Mouse (Mus musculus): ENCODE data around the gene Nrxn3. TPM values are rescaled to one million over a fixed set of nuclear protein-coding genes. Genes with fewer than 3 reads are reported as not detected.

The Nrxn3 gene
- polyA plus RNA-seq, 1 experiment = 3.0 TPM

DNA sequence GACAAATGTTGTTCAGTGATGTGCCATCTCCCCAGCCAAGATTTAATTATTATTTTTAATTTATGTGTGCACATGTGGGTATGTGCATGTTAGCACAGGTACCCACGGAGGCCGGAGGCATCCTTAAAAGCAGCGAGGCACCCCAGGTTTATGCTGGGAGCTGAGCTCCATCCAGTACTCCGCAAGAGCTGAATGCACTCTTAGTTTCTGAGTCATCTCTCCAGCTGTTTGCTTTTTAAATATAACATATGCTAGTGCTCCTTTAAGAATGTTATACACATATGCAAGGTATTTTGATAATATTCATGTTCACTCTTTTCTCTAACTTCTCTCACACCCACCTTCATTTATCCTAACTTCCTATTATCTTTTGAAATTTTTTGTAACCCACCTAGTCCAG lies 271.1 kb downstream of the Nrxn3 start:
- Histone ChIP-seq H3K79me2 (ENCODE audit: control insufficient read depth, insufficient read depth) (no peaks in the 10 kb centered on the region), H3K4me2 (ENCODE audit: low read depth) (no peak overlapping the region), H3K4me3 (no peak overlapping the region), H3K27me3 (ENCODE audit: control insufficient read depth, insufficient read depth, insufficient read length) (no peaks in the 10 kb centered on the region), H3ac (ENCODE audit: control insufficient read depth, insufficient read length) (no peak overlapping the region), H3K36me3 (ENCODE audit: control insufficient read depth, insufficient read depth) (no peaks in the 10 kb centered on the region)
- no peak for TF ChIP-seq MYOG (IDR thresholded peaks at IDR 0.05; ENCODE audit: control insufficient read depth in 1 of 3, insufficient read depth in 1 of 3, insufficient read length in 2 of 3, low read depth in 2 of 3)
- no peak for TF ChIP-seq POLR2AphosphoS2 (IDR thresholded peaks at IDR 0.05; ENCODE audit: insufficient read length, low read depth)
- TF ChIP-seq SRF (IDR thresholded peaks at IDR 0.05; ENCODE audit: control insufficient read depth, insufficient read length, low read depth) = no peak
- no peak for TF ChIP-seq MYOD1 (IDR thresholded peaks at IDR 0.05; ENCODE audit: control insufficient read depth in 1 of 3, insufficient read length in 2 of 3, low read depth in 2 of 3)
- no peak for TF ChIP-seq TCF3 (IDR thresholded peaks at IDR 0.05; ENCODE audit: insufficient read length, low read depth)
- TF ChIP-seq TCF12 (IDR thresholded peaks at IDR 0.05; ENCODE audit: insufficient read depth, poor library complexity, severe bottlenecking) = no peak
- no peak for TF ChIP-seq POLR2A (IDR thresholded peaks at IDR 0.05; ENCODE audit: insufficient read length, low read depth)
- TF ChIP-seq USF1 (IDR thresholded peaks at IDR 0.05; ENCODE audit: low read depth) = no peak
- TF ChIP-seq E2F4 (IDR thresholded peaks at IDR 0.05; ENCODE audit: insufficient read depth) = no peak
- no peak for TF ChIP-seq CEBPB (IDR thresholded peaks at IDR 0.05; ENCODE audit: insufficient read depth, poor library complexity, severe bottlenecking)
- TF ChIP-seq REST (IDR thresholded peaks at IDR 0.05; ENCODE audit: insufficient read depth, insufficient read length) = no peak
- no peak for TF ChIP-seq MAX (IDR thresholded peaks at IDR 0.05; ENCODE audit: low read depth)

DNA sequence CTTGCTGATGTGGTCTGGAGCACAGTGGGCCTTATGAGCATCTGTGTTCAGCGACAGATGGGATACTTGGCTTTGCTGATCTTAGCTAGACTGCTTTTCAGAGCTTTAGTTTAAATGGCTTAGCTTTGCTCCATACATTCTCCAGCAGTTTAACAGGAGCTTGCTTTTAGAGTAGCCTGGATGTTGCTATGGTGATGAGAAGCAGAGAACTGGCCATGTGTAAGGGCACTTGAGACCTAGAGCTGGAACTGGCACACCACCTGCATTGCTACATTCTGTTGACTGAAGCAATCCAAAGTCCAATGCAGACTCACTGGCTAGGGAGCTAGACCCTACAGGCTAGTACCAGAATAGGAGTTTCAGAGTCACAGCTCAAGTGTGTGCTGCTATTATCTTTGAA lies 293.8 kb downstream of the Nrxn3 start:
- H3ac ChIP-seq (ENCODE audit: control insufficient read depth, insufficient read length) = no peak overlapping the region
- no peak for TF ChIP-seq POLR2AphosphoS2 (IDR thresholded peaks at IDR 0.05; ENCODE audit: insufficient read length, low read depth)
- TF ChIP-seq USF1 (IDR thresholded peaks at IDR 0.05; ENCODE audit: low read depth) = no peak
- TF ChIP-seq CEBPB (IDR thresholded peaks at IDR 0.05; ENCODE audit: insufficient read depth, poor library complexity, severe bottlenecking) = no peak
- no peak for TF ChIP-seq TCF12 (IDR thresholded peaks at IDR 0.05; ENCODE audit: insufficient read depth, poor library complexity, severe bottlenecking)
- no peak for TF ChIP-seq MAX (IDR thresholded peaks at IDR 0.05; ENCODE audit: low read depth)
- no peak for TF ChIP-seq REST (IDR thresholded peaks at IDR 0.05; ENCODE audit: insufficient read depth, insufficient read length)
- no peak for TF ChIP-seq TCF3 (IDR thresholded peaks at IDR 0.05; ENCODE audit: insufficient read length, low read depth)
- TF ChIP-seq SRF (IDR thresholded peaks at IDR 0.05; ENCODE audit: control insufficient read depth, insufficient read length, low read depth) = no peak
- TF ChIP-seq E2F4 (IDR thresholded peaks at IDR 0.05; ENCODE audit: insufficient read depth) = no peak
- no peak for TF ChIP-seq MYOG (IDR thresholded peaks at IDR 0.05; ENCODE audit: control insufficient read depth in 1 of 3, insufficient read depth in 1 of 3, insufficient read length in 2 of 3, low read depth in 2 of 3)
- no peak for TF ChIP-seq MYOD1 (IDR thresholded peaks at IDR 0.05; ENCODE audit: control insufficient read depth in 1 of 3, insufficient read length in 2 of 3, low read depth in 2 of 3)
- no peak for TF ChIP-seq POLR2A (IDR thresholded peaks at IDR 0.05; ENCODE audit: insufficient read length, low read depth)
- no peak overlapping the region for H3K4me2 ChIP-seq (ENCODE audit: low read depth)
- no peaks in the 10 kb centered on the region for H3K79me2 ChIP-seq (ENCODE audit: control insufficient read depth, insufficient read depth)
- H3K27me3 ChIP-seq (ENCODE audit: control insufficient read depth, insufficient read depth, insufficient read length) = no peaks in the 10 kb centered on the region
- H3K36me3 ChIP-seq (ENCODE audit: control insufficient read depth, insufficient read depth) = no peaks in the 10 kb centered on the region
- H3K4me3 ChIP-seq = no peak overlapping the region

DNA sequence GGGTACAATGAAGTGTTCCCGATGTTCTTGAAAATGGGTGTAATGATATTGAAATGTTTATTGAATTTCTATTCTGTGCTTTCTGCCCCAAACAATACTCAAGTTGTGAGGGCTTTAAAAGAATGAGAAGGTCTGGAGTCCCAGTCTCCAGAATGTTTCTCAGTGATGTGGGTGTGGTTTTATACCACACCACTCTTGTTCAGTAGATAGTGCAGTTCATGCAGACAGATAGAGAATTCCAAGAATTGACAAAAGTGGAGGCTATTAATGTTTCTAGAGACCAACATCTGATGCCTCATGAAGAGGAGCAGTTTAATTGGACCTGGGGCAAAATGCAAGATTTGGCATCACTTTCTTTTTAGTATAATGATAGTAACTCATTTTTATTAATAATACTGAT lies 302.5 kb downstream of the Nrxn3 start:
- Histone ChIP-seq H3K79me2 (ENCODE audit: control insufficient read depth, insufficient read depth) (no peaks in the 10 kb centered on the region), H3K4me2 (ENCODE audit: low read depth) (no peak overlapping the region), H3K27me3 (ENCODE audit: control insufficient read depth, insufficient read depth, insufficient read length) (no peaks in the 10 kb centered on the region), H3K36me3 (ENCODE audit: control insufficient read depth, insufficient read depth) (no peaks in the 10 kb centered on the region), H3ac (ENCODE audit: control insufficient read depth, insufficient read length) (no peak overlapping the region), H3K4me3 (no peak overlapping the region)
- no peak for TF ChIP-seq USF1 (IDR thresholded peaks at IDR 0.05; ENCODE audit: low read depth)
- TF ChIP-seq MYOD1 (IDR thresholded peaks at IDR 0.05; ENCODE audit: control insufficient read depth in 1 of 3, insufficient read length in 2 of 3, low read depth in 2 of 3) = no peak
- no peak for TF ChIP-seq POLR2AphosphoS2 (IDR thresholded peaks at IDR 0.05; ENCODE audit: insufficient read length, low read depth)
- no peak for TF ChIP-seq MAX (IDR thresholded peaks at IDR 0.05; ENCODE audit: low read depth)
- TF ChIP-seq SRF (IDR thresholded peaks at IDR 0.05; ENCODE audit: control insufficient read depth, insufficient read length, low read depth) = no peak
- TF ChIP-seq E2F4 (IDR thresholded peaks at IDR 0.05; ENCODE audit: insufficient read depth) = no peak
- TF ChIP-seq REST (IDR thresholded peaks at IDR 0.05; ENCODE audit: insufficient read depth, insufficient read length) = no peak

DNA sequence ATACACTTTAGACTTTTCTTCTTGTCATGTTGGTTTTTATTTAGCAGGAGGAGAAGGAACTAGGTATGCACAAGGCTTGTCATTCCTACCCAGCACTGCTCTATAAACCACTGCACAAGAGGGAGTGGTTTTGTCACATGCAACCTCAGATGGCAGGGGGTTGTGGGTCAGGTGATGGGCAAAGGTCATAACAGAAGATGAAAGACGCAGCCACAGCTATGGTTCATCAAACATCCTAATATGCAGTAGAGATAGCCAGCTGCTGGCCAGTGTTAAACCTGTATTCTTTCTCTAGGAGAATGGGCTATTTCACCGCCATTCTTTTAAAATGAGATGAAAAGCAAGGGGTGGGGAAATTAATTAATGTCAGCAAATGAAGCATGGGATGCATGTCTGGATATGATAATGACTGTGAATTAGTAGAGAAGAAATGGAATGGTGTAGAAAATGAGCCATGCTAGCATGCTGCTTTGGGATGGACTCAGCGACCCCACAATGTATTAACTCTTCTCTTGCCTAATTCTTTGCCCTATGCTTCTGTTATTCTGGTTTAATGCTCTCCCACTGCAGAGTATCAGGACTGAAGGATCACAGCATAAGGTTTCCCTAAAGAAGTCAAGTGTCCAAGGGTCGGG lies 313.4 kb downstream of the Nrxn3 start:
- H3K27me3 ChIP-seq (ENCODE audit: control insufficient read depth, insufficient read depth, insufficient read length) = no peaks in the 10 kb centered on the region
- TF ChIP-seq USF1 (IDR thresholded peaks at IDR 0.05; ENCODE audit: low read depth) (no peak), E2F4 (IDR thresholded peaks at IDR 0.05; ENCODE audit: insufficient read depth) (no peak), POLR2A (IDR thresholded peaks at IDR 0.05; ENCODE audit: insufficient read length, low read depth) (no peak), CEBPB (IDR thresholded peaks at IDR 0.05; ENCODE audit: insufficient read depth, poor library complexity, severe bottlenecking) (no peak), REST (IDR thresholded peaks at IDR 0.05; ENCODE audit: insufficient read depth, insufficient read length) (no peak), SRF (IDR thresholded peaks at IDR 0.05; ENCODE audit: control insufficient read depth, insufficient read length, low read depth) (no peak), MAX (IDR thresholded peaks at IDR 0.05; ENCODE audit: low read depth) (no peak)
- no peaks in the 10 kb centered on the region for H3K36me3 ChIP-seq (ENCODE audit: control insufficient read depth, insufficient read depth)
- H3K4me3 ChIP-seq = no peak overlapping the region
- no peak overlapping the region for H3ac ChIP-seq (ENCODE audit: control insufficient read depth, insufficient read length)
- H3K4me2 ChIP-seq (ENCODE audit: low read depth) = no peak overlapping the region
- no peaks in the 10 kb centered on the region for H3K79me2 ChIP-seq (ENCODE audit: control insufficient read depth, insufficient read depth)

DNA sequence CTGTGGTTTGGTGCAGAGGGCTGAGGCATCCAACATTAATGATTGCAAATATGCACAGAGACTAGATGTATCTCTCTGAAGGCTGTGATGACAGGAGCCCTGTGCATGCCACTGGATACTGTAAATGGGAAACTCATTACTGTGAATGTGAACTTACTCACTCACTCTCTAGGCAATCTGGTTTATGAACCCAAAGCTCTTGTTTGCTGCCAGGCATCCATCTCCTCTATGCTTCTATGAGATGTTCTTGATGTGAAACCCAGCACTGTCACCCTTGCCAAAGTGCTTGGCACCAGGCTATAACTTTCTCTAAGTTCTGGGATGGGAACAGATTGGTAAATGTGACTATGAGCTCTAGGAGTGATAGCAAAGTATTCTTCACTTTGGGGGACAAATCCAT lies 317.5 kb downstream of the Nrxn3 start:
- Histone ChIP-seq H3K4me2 (ENCODE audit: low read depth) (no peak overlapping the region), H3K4me3 (no peak overlapping the region), H3K27me3 (ENCODE audit: control insufficient read depth, insufficient read depth, insufficient read length) (no peaks in the 10 kb centered on the region), H3K36me3 (ENCODE audit: control insufficient read depth, insufficient read depth) (no peaks in the 10 kb centered on the region), H3ac (ENCODE audit: control insufficient read depth, insufficient read length) (no peak overlapping the region), H3K79me2 (ENCODE audit: control insufficient read depth, insufficient read depth) (no peaks in the 10 kb centered on the region)
- no peak for TF ChIP-seq TCF12 (IDR thresholded peaks at IDR 0.05; ENCODE audit: insufficient read depth, poor library complexity, severe bottlenecking)
- no peak for TF ChIP-seq E2F4 (IDR thresholded peaks at IDR 0.05; ENCODE audit: insufficient read depth)
- TF ChIP-seq POLR2A (IDR thresholded peaks at IDR 0.05; ENCODE audit: insufficient read length, low read depth) = no peak
- no peak for TF ChIP-seq USF1 (IDR thresholded peaks at IDR 0.05; ENCODE audit: low read depth)
- TF ChIP-seq SRF (IDR thresholded peaks at IDR 0.05; ENCODE audit: control insufficient read depth, insufficient read length, low read depth) = no peak
- no peak for TF ChIP-seq MYOD1 (IDR thresholded peaks at IDR 0.05; ENCODE audit: control insufficient read depth in 1 of 3, insufficient read length in 2 of 3, low read depth in 2 of 3)
- no peak for TF ChIP-seq CEBPB (IDR thresholded peaks at IDR 0.05; ENCODE audit: insufficient read depth, poor library complexity, severe bottlenecking)
- TF ChIP-seq REST (IDR thresholded peaks at IDR 0.05; ENCODE audit: insufficient read depth, insufficient read length) = no peak
- TF ChIP-seq POLR2AphosphoS2 (IDR thresholded peaks at IDR 0.05; ENCODE audit: insufficient read length, low read depth) = no peak
- no peak for TF ChIP-seq TCF3 (IDR thresholded peaks at IDR 0.05; ENCODE audit: insufficient read length, low read depth)
- no peak for TF ChIP-seq MYOG (IDR thresholded peaks at IDR 0.05; ENCODE audit: control insufficient read depth in 1 of 3, insufficient read depth in 1 of 3, insufficient read length in 2 of 3, low read depth in 2 of 3)
- TF ChIP-seq MAX (IDR thresholded peaks at IDR 0.05; ENCODE audit: low read depth) = no peak
